Mouse (Mus musculus): ENCODE data around the gene Edem1. TPM values are rescaled to one million over a fixed set of nuclear protein-coding genes. Genes with fewer than 3 reads are reported as not detected.

The Edem1 gene
- polyA plus RNA-seq, 1 experiment from 2014 or later = 37.9 TPM

- ATAC-seq (replicated peaks; ENCODE audit: low FRiP score, low TSS enrichment, low read depth) (no peak), DNase-seq (ENCODE audit: low spot score) (no peak)
- H3K4me3 ChIP-seq (ENCODE audit: low read depth, low read length) = no peak overlapping the region
- H3K27me3 ChIP-seq (replicated peaks; ENCODE audit: control insufficient read depth, insufficient read depth, low read length) = no peaks in the 10 kb centered on the region
- H3K9me3 ChIP-seq (ENCODE audit: control insufficient read depth, low read length) = no peaks in the 10 kb centered on the region
- H3K4me2 ChIP-seq (ENCODE audit: low read length) = no peak overlapping the region
- H3K36me3 ChIP-seq (ENCODE audit: control insufficient read depth, insufficient read depth, low read length) = no peaks in the 10 kb centered on the region
- H3K4me1 ChIP-seq (replicated peaks; ENCODE audit: control insufficient read depth, insufficient read depth, low read length) = no peaks in the 10 kb centered on the region
- no peak overlapping the region for H3K27ac ChIP-seq (ENCODE audit: low read depth)
- WGBS = 65% methylated on average over 1 of the region's 1 CpGs
- H3K9ac ChIP-seq (ENCODE audit: low read length) = no peak overlapping the region
These were observed 46.9 kb downstream of the Edem1 start for GRCm38 (mm10) chr6:108875344-108875743.

- no peak for ATAC-seq (replicated peaks; ENCODE audit: low FRiP score, low TSS enrichment, low read depth)
- H3K9me3 ChIP-seq (ENCODE audit: control insufficient read depth, low read length) = 0 out of 2 replicates have a peak, but pooled peaks cover under 1% of the 10 kb centered on the region
- 49% methylated on average over 5 of the region's 5 CpGs for WGBS
- no peak overlapping the region for H3K27ac ChIP-seq (ENCODE audit: low read depth)
- H3K36me3 ChIP-seq (ENCODE audit: control insufficient read depth, insufficient read depth, low read length) = no peaks in the 10 kb centered on the region
- H3K4me3 ChIP-seq (ENCODE audit: low read depth, low read length) = no peak overlapping the region
- no peaks in the 10 kb centered on the region for H3K4me1 ChIP-seq (replicated peaks; ENCODE audit: control insufficient read depth, insufficient read depth, low read length)
- H3K27me3 ChIP-seq (replicated peaks; ENCODE audit: control insufficient read depth, insufficient read depth, low read length) = no peaks in the 10 kb centered on the region
- H3K4me2 ChIP-seq (ENCODE audit: low read length) = no peak overlapping the region
- no peak for DNase-seq (ENCODE audit: low spot score)
- H3K9ac ChIP-seq (ENCODE audit: low read length) = no peak overlapping the region
These were observed 47.6 kb downstream of the Edem1 start for GRCm38 (mm10) chr6:108876052-108876451.

- no peak overlapping the region for H3K4me3 ChIP-seq (ENCODE audit: low read depth, low read length)
- 0 out of 2 replicates have a peak, but pooled peaks cover 4% of the 10 kb centered on the region for H3K9me3 ChIP-seq (ENCODE audit: control insufficient read depth, low read length)
- H3K9ac ChIP-seq (ENCODE audit: low read length) = no peak overlapping the region
- H3K27me3 ChIP-seq (replicated peaks; ENCODE audit: control insufficient read depth, insufficient read depth, low read length) = no peaks in the 10 kb centered on the region
- H3K4me1 ChIP-seq (replicated peaks; ENCODE audit: control insufficient read depth, insufficient read depth, low read length) = no peaks in the 10 kb centered on the region
- no peak overlapping the region for H3K4me2 ChIP-seq (ENCODE audit: low read length)
- 40% methylated on average over 2 of the region's 2 CpGs for WGBS
- DNase-seq (ENCODE audit: low spot score) (no peak), ATAC-seq (replicated peaks; ENCODE audit: low FRiP score, low TSS enrichment, low read depth) (no peak)
- H3K36me3 ChIP-seq (ENCODE audit: control insufficient read depth, insufficient read depth, low read length) = no peaks in the 10 kb centered on the region
- H3K27ac ChIP-seq (ENCODE audit: low read depth) = no peak overlapping the region
These were observed 48.0 kb downstream of the Edem1 start for GRCm38 (mm10) chr6:108876486-108876885.

- H3K4me1 ChIP-seq (replicated peaks; ENCODE audit: control insufficient read depth, insufficient read depth, low read length) = no peaks in the 10 kb centered on the region
- H3K36me3 ChIP-seq (ENCODE audit: control insufficient read depth, insufficient read depth, low read length) = no peaks in the 10 kb centered on the region
- 0 out of 2 replicates have a peak, but pooled peaks cover 4% of the 10 kb centered on the region for H3K9me3 ChIP-seq (ENCODE audit: control insufficient read depth, low read length)
- H3K4me2 ChIP-seq (ENCODE audit: low read length) = no peak overlapping the region
- 54% methylated on average over 4 of the region's 4 CpGs for WGBS
- H3K4me3 ChIP-seq (ENCODE audit: low read depth, low read length) = no peak overlapping the region
- no peak overlapping the region for H3K27ac ChIP-seq (ENCODE audit: low read depth)
- DNase-seq (ENCODE audit: low spot score) (no peak), ATAC-seq (replicated peaks; ENCODE audit: low FRiP score, low TSS enrichment, low read depth) (no peak)
- no peaks in the 10 kb centered on the region for H3K27me3 ChIP-seq (replicated peaks; ENCODE audit: control insufficient read depth, insufficient read depth, low read length)
- no peak overlapping the region for H3K9ac ChIP-seq (ENCODE audit: low read length)
These were observed 52.0 kb downstream of the Edem1 start for GRCm38 (mm10) chr6:108880368-108881013.

DNA sequence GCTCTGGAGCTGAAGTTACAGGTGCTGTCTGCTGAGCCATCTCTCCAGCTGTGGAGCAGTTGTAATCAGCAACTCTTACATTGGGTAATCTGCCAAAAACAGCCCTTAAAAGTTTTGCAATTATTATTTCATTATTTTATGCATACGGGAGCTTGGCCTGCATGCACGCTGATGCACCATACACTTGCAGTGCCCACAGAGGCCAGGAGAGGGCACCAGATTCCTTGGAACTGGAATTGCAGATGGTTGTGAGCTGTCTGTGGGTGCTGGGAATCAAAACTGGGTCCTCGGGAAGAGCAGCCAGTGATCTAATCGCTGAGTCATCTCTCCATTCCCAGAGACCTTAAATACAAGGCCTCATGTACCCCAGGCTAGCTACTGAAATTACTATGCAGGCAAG is 52.6 kb downstream of the Edem1 start:
- Histone ChIP-seq H3K4me2 (ENCODE audit: low read length) (no peak overlapping the region), H3K27me3 (replicated peaks; ENCODE audit: control insufficient read depth, insufficient read depth, low read length) (no peaks in the 10 kb centered on the region), H3K36me3 (ENCODE audit: control insufficient read depth, insufficient read depth, low read length) (no peaks in the 10 kb centered on the region), H3K4me3 (ENCODE audit: low read depth, low read length) (no peak overlapping the region), H3K27ac (ENCODE audit: low read depth) (no peak overlapping the region), H3K4me1 (replicated peaks; ENCODE audit: control insufficient read depth, insufficient read depth, low read length) (no peaks in the 10 kb centered on the region), H3K9ac (ENCODE audit: low read length) (no peak overlapping the region), H3K9me3 (ENCODE audit: control insufficient read depth, low read length) (0 out of 2 replicates have a peak, but pooled peaks cover 4% of the 10 kb centered on the region)
- DNase-seq (ENCODE audit: low spot score) (no peak), ATAC-seq (replicated peaks; ENCODE audit: low FRiP score, low TSS enrichment, low read depth) (no peak)
- WGBS = 93% methylated on average over 4 of the region's 4 CpGs

DNA sequence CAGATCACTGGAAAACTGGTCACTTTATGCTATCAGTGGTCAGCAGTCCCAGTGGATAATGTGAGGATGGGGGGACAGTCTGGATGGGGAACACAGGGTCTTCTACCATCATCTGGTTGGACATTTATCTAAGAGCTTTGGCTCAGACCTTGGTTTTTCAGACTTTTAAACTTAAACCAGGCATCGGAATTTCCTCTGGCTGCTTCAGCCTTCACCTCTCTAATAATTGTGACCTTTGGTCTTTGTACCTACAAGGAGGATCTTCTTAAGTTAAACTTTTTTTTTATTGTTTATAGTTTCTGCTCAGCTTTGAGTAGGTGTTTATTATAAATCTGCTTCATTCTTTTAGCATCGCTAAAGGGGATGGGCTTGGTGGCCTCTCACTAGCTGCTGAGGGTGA is 55.4 kb downstream of the Edem1 start:
- 0 out of 2 replicates have a peak, but pooled peaks cover 4% of the 10 kb centered on the region for H3K9me3 ChIP-seq (ENCODE audit: control insufficient read depth, low read length)
- DNase-seq (ENCODE audit: low spot score) = no peak
- H3K27ac ChIP-seq (ENCODE audit: low read depth) = no peak overlapping the region
- H3K4me2 ChIP-seq (ENCODE audit: low read length) = no peak overlapping the region
- H3K4me3 ChIP-seq (ENCODE audit: low read depth, low read length) = no peak overlapping the region
- H3K9ac ChIP-seq (ENCODE audit: low read length) = no peak overlapping the region
- ATAC-seq (replicated peaks; ENCODE audit: low FRiP score, low TSS enrichment, low read depth) = no peak
- 28% methylated on average over 2 of the region's 2 CpGs for WGBS
- H3K4me1 ChIP-seq (replicated peaks; ENCODE audit: control insufficient read depth, insufficient read depth, low read length) = no peaks in the 10 kb centered on the region
- H3K27me3 ChIP-seq (replicated peaks; ENCODE audit: control insufficient read depth, insufficient read depth, low read length) = no peaks in the 10 kb centered on the region
- no peaks in the 10 kb centered on the region for H3K36me3 ChIP-seq (ENCODE audit: control insufficient read depth, insufficient read depth, low read length)

GRCm38 (mm10) chr6:108884603-108885002 is 56.2 kb downstream of the Edem1 start:
- ATAC-seq (replicated peaks; ENCODE audit: low FRiP score, low TSS enrichment, low read depth) (no peak), DNase-seq (ENCODE audit: low spot score) (no peak)
- no peaks in the 10 kb centered on the region for H3K36me3 ChIP-seq (ENCODE audit: control insufficient read depth, insufficient read depth, low read length)
- H3K4me3 ChIP-seq (ENCODE audit: low read depth, low read length) = no peak overlapping the region
- H3K27ac ChIP-seq (ENCODE audit: low read depth) = no peak overlapping the region
- H3K4me1 ChIP-seq (replicated peaks; ENCODE audit: control insufficient read depth, insufficient read depth, low read length) = no peaks in the 10 kb centered on the region
- H3K9me3 ChIP-seq (ENCODE audit: control insufficient read depth, low read length) = 0 out of 2 replicates have a peak, but pooled peaks cover 4% of the 10 kb centered on the region
- H3K9ac ChIP-seq (ENCODE audit: low read length) = no peak overlapping the region
- no peaks in the 10 kb centered on the region for H3K27me3 ChIP-seq (replicated peaks; ENCODE audit: control insufficient read depth, insufficient read depth, low read length)
- 62% methylated on average over 5 of the region's 5 CpGs for WGBS
- no peak overlapping the region for H3K4me2 ChIP-seq (ENCODE audit: low read length)

DNA sequence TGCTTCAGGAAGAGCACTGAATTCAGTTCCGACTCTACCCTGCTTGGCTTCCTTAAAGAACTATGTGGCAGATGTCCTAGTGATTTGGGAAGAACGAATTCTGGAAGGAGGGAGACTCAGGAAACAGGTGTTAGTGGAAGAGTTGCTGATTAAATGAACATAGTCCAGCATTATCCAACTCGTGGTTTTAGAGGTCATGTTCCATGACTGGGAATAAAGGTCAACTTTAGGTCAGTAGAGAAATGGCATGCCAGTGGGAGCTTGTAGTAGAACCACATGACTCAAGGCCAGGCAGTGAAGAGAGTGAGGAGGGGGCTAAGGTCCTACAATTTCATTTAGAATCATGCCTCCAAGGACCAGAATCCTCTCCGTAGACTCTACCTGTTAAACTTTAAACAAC is 57.9 kb downstream of the Edem1 start:
- no peak for ATAC-seq (replicated peaks; ENCODE audit: low FRiP score, low TSS enrichment, low read depth)
- Histone ChIP-seq H3K4me1 (replicated peaks; ENCODE audit: control insufficient read depth, insufficient read depth, low read length) (no peaks in the 10 kb centered on the region), H3K4me3 (ENCODE audit: low read depth, low read length) (no peak overlapping the region), H3K9me3 (ENCODE audit: control insufficient read depth, low read length) (0 out of 2 replicates have a peak, but pooled peaks cover under 1% of the 10 kb centered on the region), H3K4me2 (ENCODE audit: low read length) (no peak overlapping the region), H3K27me3 (replicated peaks; ENCODE audit: control insufficient read depth, insufficient read depth, low read length) (no peaks in the 10 kb centered on the region), H3K9ac (ENCODE audit: low read length) (no peak overlapping the region), H3K36me3 (ENCODE audit: control insufficient read depth, insufficient read depth, low read length) (no peaks in the 10 kb centered on the region), H3K27ac (ENCODE audit: low read depth) (no peak overlapping the region)
- 62% methylated on average over 4 of the region's 4 CpGs for WGBS
- DNase-seq (ENCODE audit: low spot score) = no peak

- Histone ChIP-seq H3K27ac (ENCODE audit: low read depth) (no peak overlapping the region), H3K4me1 (replicated peaks; ENCODE audit: control insufficient read depth, insufficient read depth, low read length) (no peaks in the 10 kb centered on the region), H3K4me2 (ENCODE audit: low read length) (no peak overlapping the region), H3K9me3 (ENCODE audit: control insufficient read depth, low read length) (no peaks in the 10 kb centered on the region), H3K4me3 (ENCODE audit: low read depth, low read length) (no peak overlapping the region), H3K27me3 (replicated peaks; ENCODE audit: control insufficient read depth, insufficient read depth, low read length) (no peaks in the 10 kb centered on the region), H3K36me3 (ENCODE audit: control insufficient read depth, insufficient read depth, low read length) (no peaks in the 10 kb centered on the region), H3K9ac (ENCODE audit: low read length) (no peak overlapping the region)
- DNase-seq (ENCODE audit: low spot score) (no peak), ATAC-seq (replicated peaks; ENCODE audit: low FRiP score, low TSS enrichment, low read depth) (no peak)
- WGBS = 84% methylated on average over 5 of the region's 5 CpGs
These were observed 64.1 kb downstream of the Edem1 start for GRCm38 (mm10) chr6:108892589-108892988.
